Mouse (Mus musculus) heart, postnatal 36 days (tissue): ENCODE results near the gene 1700125H20Rik. TPM values are rescaled to one million over a fixed set of nuclear protein-coding genes. Genes with fewer than 3 reads are reported as not detected.
"Not testable (repeated sequence)": the region's sequence is repeated elsewhere in the genome, so short reads cannot be mapped to it uniquely, and the experiment has no call there.

Experiments
- DNase-seq, 2 experiments: peaks; one replicate each; pipeline ENCODE4 v3.0.0; 2021 to 2022
- intact Hi-C: fragments of 180-260 bp; cut with DNase I; formaldehyde crosslinking; loops from one replicate; pipeline ENCODE4 v1.15.1; 2025
- total RNA-seq, 2 experiments: library from RNA; stranded (reverse); gene quantifications; 2 replicates each; pipeline ENCODE4 v1.2.3; 2021

1700125H20Rik gene
- not detected for total RNA-seq

DNA sequence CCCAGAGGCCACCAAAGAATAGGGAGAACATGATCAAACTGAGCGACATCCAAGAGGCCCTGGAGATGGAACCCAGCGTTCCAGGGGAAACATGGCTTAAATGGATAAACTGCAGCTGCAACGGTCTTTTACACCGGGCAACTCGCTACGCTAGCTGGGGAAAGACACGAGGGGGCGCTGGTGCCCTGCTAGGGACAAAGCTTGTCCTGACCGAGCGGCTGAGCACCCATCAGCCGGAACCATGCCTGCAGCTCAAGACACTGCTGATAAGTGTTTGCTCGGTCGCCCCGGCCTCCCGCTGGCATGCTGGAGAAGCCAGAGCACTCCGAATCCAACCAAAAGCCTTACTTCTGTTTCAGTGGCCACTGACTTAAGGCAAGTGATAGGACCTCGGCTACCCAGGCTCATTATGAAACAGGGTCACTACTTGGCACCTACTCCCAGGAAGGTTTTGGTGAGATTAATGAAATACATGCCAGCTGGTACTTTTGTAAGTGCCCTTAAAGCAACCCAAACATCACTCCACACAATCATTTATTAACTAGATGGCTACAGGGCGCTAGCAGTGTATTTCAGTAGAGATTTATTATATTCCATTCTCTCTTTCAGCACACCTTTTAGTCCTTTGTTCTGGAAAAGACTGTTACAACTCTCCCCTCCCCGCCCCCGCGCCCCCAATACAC is at the start of gene 1700125H20Rik:
TSS of gene 1700125H20Rik (plus strand) at position 347 of the 683 bp plus-strand sequence.
- DNase-seq = peak; percentile 88 to 92

GRCm38 (mm10) chr11:85122073-85122472 is 48.1 kb upstream of the 1700125H20Rik start:
- no peak for DNase-seq
- intact Hi-C loops = no loop called here

More for the DNA sequence above, at the start of gene 1700125H20Rik:
- intact Hi-C loops = loop anchor here (1.0 kb wide), 1 partner anchor 91 kb away; no protein-coding TSS in a partner anchor

GRCm38 (mm10) chr11:85123267-85123992 is 46.8 kb upstream of the 1700125H20Rik start:
- intact Hi-C loops = no loop called here
- no peak for DNase-seq

DNA sequence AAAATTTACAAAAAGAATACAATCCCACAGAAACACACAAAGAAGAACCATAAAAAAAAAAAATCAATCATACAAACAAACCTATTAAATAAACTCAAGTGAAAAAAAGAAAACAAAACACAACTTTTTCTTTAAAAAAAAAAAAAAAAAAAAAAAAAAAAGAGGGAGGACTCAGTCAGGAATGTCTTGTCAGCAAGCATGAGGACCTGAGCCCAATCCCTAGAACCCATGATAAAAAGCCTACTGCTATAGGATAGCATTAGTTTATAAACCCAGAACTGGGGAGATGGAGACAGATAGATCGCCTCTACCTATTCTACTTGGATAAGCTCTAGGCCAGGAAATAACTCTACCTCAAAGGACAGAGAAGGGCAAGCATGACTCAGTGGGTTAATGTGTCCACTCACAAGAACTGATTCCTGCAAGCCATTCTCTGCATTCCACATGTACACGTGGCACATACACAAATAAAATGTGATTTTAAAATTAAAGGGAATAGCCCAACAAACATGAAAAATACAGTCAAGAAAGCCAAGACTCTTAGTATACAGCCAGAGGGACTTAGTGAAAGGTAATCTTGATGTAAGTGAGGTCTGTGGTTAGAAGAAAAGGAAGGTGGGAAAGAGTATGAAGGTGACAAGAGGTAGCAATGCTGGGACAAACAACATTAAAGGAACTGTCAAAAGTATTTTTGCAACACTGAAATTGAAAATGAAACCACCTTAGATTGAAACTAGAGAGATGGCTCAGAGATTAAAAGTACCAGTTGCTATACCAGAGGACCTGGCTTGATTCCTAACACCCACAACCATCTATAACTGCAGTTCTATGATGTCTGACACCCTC is 43.7 kb upstream of the 1700125H20Rik start:
- no peak for DNase-seq
- intact Hi-C loops = no loop called here

- intact Hi-C loops = no loop called here
- no peak for DNase-seq
Observed at GRCm38 (mm10) chr11:85128883-85129282, 41.3 kb upstream of the 1700125H20Rik start.

- DNase-seq = no peak
- intact Hi-C loops = no loop called here
Observed at GRCm38 (mm10) chr11:85131542-85131941, 38.7 kb upstream of the 1700125H20Rik start.

DNA sequence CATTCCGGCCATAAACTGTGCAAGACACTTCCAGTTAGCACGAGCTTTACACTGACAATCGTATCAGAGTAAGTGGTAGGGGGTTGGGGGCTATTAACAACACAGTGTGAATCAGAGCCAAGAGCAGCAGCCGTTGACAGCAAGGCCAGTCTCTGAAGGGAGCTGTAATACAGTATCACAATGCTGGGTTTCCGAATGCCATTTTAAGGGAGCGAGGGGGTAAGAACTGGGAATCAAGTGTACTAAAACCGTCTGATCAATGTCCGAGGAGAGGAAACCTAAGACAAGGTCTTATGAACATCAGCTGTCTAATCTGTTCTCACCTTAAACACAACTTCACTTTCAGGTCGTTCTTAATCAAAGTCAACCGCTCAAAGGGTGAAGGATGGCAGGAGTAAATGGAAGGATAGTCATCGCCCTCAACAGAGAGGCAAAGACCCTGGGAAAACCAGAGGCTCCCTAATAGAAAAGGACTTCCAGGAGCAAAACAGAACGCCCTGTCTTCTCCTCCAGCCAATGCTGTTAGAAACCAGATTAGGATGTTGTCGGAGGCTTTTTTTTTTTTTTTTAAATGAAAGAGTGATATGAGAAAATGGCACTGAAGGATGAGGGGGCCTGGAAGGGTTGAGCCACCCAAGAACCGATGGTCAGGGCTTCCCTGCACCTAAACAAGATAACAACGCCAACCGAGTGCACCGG is 31.3 kb upstream of the 1700125H20Rik start:
- intact Hi-C loops = no loop called here
- DNase-seq = peak; percentile 3 to 25

GRCm38 (mm10) chr11:85139581-85140540 is 30.3 kb upstream of the 1700125H20Rik start, which contains the start of gene Usp32:
TSS of gene Usp32 (minus strand) at chr11:85140161.
- DNase-seq = peak; percentile 92 to 94
- intact Hi-C loops = loop anchor here (5.0 kb wide), 1 partner anchor 97 kb away; the partner anchor contains the start of gene Appbp2

DNA sequence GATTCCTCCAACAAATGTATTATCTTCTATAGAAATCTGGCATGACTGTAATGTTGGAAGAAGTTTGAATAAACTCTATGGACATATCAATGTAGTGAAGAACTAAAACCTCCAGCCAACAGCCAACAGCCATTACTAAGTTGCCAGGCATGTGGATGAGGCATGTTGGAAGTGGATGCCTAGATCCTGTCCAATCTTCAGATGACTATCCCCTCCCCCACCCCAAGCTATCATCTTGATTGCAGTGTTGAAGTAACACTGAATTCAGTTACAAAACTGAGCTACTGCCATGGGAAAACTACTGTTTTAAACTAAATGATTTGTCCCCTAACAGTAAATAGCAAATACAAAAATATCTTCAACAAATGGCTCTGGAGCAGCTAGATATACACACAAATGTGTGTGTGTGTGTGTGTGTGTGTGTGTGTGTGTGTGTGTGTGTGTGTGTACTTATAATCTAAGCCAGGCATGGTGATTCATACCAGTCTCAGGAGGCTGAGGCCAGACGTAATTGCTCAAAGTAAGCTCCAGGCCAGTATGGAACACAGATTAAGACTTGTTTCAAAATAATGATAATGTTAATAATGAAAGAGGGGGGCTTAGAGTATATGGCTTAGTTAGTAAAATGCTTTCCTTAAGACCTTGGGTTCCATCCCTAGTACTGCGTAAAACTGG is 17.8 kb upstream of the 1700125H20Rik start:
- intact Hi-C loops = no loop called here
- no peak for DNase-seq

DNA sequence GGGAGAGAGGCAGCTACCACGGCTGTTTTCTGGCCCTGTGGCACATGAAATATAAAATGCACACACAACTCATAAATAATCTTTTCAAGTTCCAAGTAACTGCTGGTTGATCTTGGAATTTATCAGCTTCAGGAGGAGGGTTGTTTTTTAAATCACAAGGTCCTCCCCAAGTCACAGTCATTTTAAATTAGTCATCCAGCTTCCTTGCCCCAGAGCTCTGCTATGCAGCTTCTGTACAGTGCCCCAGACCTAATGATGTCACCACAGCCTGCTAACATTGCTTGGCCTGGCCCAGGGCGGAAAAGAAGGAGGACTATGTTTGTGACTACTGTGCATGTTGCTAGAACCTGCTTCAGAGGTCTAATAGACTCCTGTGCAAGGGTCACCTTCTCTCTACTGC is 12.9 kb upstream of the 1700125H20Rik start:
- no peak for DNase-seq
- intact Hi-C loops = no loop called here

GRCm38 (mm10) chr11:85163014-85163413 is 7.2 kb upstream of the 1700125H20Rik start:
- intact Hi-C loops, DNase-seq: not testable (repeated sequence)

DNA sequence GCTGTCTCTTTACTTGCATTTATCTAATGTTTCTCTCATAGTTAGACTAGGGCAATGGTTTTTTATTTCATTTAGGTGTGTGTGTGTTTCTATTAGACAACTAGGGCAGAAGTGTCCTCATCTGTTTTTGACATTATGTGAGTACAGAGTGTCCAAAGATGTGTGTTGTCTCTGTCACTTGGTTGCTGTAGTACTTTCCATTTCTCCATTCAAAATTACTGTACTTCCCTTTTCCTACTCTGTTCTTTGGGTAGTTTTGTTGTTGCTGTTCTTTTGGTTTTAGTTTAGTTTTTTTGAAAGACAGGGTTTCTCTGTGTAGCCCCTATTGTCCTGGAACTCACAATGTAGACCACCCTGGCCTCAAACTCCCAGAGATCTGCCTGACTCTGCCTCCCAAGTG is 5.8 kb upstream of the 1700125H20Rik start:
- intact Hi-C loops = no loop called here
- no peak for DNase-seq

DNA sequence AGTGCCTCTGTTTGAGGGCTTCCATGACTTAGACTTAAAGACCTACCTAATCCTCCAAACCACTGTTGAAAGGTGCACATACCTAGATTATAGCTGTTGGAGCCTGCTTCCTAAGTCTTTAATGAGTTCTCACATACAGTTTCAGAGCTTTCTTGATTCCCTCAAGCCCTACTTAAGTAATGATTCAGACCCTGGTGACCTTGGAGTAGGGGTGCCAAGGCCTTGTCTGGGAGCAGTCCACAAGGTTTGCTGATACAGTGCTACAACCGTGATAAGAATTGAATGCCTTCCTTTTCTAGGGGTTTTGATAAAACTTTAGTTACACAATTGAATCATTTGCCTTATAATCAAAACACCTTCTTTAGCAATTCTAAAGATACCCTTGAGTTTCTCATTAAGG is 2.7 kb upstream of the 1700125H20Rik start:
- intact Hi-C loops = no loop called here

DNA sequence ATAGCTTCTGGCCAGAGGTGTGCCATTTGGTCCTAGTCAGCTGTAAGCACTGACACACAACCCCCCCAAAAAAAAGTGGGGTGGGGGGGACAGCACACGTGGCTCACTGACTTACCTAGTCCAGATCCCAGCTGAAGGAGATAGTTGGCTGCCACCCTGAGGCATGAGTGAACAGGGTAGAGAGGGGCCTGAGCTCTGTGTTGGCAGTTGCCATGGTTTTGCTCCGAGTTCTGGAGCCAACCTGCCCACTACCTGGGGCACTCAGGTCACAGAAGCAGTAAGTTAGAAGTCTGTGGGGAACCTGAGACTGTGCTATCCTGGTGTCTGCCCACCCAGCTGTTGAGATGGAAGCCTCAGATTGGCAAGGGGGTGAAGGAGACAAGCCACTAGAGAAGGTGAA is 629 bp downstream of the 1700125H20Rik start:
- DNase-seq = no peak
- intact Hi-C loops = loop anchor here (1.0 kb wide), 1 partner anchor 90 kb away; no protein-coding TSS in a partner anchor

More for the DNA sequence above, 2.7 kb upstream of the 1700125H20Rik start:
- DNase-seq = no peak

DNA sequence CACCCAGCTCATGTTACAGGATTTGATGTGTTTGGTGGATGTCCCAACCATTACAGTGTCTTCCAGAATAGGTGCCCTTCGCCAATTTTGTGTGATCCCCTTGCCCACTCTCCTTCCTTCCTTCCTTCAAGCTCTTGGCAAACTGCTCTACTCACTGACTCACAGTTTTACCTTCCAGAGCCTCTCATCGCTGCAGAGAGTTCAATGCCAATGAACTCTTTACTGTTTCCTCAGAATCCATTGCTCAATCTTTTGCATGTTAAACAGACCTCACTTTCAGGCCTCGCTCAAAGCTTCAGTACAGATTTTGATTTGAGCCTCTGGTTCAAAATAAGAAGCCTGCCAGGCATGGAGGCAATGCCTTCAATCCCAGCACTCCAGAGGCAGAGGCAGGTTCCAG is 5.7 kb downstream of the 1700125H20Rik start:
- intact Hi-C loops = no loop called here
- DNase-seq = no peak

DNA sequence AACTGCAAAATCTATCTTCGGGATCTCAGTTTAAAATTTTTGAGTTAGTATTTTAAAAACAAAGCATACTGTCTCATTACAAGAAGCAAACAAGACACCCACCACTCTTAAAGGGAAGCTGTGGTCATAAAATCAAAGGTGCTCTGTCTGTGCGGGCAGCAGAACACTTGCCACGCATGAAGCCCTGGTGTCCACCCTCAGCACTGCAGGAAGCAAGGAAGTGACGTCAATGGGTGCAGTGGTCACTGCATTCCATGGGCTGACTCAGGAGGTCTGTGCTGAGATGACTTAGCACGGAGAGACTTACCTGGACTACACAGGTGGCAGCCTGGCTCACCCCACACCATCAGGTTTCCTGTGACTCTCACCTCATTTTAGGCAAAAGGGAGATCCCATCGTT is 7.6 kb downstream of the 1700125H20Rik start:
- no peak for DNase-seq
- intact Hi-C loops = no loop called here

- intact Hi-C loops = no loop called here
- no peak for DNase-seq
Observed at GRCm38 (mm10) chr11:85178413-85178812, 8.2 kb downstream of the 1700125H20Rik start.

- intact Hi-C loops = loop anchor here (5.0 kb wide), 2 partner anchors 155 to 265 kb away; partner anchors contain the start of gene Znhit3
Observed at GRCm38 (mm10) chr11:85182617-85183283, 12.5 kb downstream of the 1700125H20Rik start.

More at GRCm38 (mm10) chr11:85182617-85183283, 12.5 kb downstream of the 1700125H20Rik start:
- peak; percentile 65 to 67 for DNase-seq
